Mouse (Mus musculus) NIH3T3 (cell line): ENCODE results near the gene Ric1.

Experiments
- DNase-seq: peaks from one replicate; pipeline ENCODE4 v3.0.0-alpha.2; 2012; ENCODE audit warnings: low read depth

The Ric1 gene

DNA sequence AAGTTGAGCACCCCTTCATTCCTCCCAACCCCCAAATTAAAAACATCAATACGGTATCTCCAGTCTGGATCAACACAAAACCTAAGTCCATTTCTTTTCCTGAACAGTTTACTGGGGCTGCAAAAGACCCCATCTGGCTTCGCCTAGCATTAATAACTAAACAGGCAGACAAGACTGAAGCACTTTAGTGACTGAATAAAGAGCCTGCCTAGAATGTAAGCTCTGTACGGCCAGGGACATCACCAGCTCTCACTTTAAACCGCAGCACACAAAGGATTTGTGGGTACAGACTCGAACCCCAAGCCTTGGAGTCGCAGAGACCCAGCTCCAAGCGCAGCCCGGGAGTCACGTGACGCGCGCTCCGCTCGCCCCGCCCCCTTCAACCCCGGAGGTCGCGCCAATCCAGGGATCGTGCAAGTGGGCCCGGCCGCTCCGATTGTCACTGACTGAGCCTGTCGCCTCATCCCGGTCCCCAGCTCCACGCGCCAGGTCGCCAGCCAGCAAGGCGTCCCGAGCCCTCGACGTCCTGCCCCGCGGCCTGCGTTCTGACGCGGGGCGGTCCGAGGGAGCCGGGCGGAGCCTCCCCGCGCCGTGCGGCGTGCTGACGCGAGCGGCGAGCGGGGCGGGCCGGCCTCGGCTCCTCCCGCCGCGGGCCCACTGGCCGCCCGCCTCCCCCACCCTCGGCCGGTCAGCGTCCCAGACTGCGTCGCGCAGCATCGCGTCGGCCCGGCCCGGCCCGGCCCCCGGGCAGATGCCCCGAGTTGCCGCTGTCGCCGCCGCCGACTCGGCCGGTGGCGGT, at the start of gene Ric1:
Gene Ric1 (plus strand): TSS at position 646 of the 799 bp plus-strand sequence.
- peak; percentile 96 for DNase-seq

DNA sequence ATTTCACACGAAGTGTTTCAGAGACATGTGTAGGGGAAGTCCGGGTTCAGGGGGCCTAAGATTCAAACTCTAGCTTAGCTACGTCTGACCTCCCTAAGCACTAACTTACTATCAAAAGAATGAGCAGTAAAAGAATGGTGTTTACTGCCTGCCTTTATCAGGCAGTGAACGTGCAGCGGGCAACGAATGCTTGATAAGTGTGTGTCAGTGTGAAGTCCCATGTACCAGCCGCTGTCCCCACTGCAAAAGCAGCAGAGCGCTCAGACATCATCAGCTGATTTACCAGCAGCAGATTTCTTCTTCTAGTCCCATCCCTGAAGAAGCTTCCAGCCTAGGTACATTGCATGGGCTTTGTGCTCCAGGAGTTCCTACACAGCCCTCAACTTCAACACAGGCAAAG, 49.7 kb upstream of the Ric1 start:
- no peak for DNase-seq

DNA sequence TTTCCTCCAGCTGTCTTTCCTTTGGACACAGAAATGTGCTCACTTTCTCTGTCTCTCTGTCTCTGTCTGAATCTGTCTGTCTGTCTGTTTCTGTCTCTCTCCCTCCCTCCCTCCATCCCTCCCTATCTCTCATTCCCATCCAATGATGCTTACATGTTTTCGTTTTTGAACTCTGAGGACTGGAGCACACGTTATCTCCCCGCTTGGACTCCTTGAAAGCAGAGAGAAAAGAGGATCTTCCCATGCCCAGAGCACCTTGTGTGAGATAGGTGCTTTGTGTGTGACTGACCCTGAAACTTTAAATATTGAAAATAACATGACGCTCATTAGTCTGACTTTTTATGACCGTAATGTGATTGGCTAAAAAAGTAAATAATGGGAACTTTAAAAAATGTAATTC, 49.1 kb upstream of the Ric1 start:
- DNase-seq = no peak

DNA sequence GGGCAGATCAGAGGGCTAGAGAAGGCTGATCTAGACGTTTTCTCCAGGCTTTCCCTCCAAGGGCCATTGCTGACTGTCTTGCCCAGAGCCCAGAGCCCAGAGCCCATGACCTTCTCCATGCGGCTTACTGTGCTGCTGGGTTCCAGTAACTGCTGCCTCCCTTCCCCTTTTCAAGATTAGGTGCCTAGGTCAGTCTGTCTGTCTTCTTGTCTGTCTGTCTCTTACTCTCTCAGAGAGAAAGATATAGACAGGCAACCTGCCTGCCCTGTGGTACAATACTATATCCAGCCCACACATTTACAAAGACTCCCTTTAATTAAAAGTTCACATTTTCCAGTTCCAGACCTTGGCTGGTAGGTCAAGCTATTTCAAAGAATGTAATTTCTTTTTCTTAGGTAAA, 47.3 kb upstream of the Ric1 start:
- DNase-seq = no peak

DNA sequence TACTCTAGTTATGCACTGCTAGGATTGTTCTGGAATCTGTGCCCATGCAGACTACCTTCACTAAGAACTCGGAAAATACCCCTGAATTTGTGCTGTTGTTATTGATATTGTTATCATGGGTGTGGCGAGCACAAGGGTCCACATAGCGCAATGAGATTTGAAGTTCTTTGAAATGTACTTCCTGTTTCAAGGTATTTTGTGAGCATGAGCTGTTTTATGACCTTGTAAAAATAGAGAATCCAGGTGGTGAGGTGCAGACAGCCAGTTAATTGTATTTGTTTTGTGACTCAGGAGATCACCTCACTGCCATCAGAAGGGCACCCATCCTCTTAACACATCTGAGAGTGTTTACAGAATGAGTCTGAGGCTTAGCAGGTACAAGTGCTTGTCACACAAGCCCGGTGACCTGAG, 46.9 kb upstream of the Ric1 start:
- no peak for DNase-seq

DNA sequence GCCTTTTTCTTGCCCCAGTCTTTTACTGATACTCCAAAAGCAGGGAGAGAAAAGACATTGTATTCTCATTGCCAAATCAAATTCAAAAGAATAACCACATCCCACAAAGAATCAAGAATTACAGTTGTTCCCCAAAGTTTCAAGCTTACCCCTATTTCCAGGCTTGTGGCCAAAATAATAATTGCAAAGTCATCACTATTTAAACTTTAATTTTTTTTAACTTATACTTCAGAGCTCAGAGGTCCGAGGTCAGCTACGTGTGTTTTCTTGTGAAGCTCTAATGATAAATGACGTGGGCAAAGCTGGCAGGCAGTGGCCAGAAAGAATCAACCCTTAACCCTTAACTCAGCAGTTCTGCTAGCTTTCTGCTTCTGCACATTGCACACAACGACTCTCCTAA, 43.5 kb upstream of the Ric1 start:
- DNase-seq = no peak

DNA sequence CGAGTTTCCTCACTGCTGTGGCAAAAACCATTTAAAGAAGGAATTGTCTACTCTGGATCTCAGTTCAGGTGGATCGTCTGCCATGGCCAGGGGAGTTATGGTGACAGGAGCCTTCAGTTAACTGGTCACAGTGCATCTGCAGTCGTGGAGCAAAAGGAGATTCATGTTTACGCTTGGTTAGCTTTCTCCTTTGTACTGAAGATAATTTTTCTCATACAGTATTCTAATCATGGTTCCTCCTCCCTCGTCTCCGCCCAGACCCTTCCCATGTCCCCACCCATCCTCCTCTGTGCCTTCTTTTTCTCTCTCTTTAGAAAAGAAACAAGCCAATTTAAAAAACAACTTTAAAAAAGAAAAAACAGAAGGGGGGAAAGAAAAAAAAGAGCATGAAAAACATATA, 40.5 kb upstream of the Ric1 start:
- no peak for DNase-seq

DNA sequence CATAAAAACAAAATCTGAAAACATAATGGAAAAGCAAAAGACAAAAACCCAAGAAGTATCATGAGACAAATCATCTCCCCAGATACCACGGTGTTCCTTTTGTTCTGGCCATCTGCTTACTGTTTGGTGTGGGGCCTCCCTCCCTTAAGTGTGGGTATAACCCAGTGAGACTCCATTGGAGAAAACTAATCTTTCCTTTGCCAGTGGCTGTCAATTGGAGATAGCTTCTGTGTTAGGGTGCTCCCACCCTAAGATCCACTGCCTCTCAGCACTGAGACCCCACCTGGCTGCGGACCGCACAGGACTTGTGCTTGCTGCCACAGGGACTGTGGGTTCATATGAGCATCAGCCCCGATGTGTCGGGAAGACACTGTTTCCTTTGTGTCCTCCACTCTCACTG, 39.9 kb upstream of the Ric1 start:
- DNase-seq = no peak

DNA sequence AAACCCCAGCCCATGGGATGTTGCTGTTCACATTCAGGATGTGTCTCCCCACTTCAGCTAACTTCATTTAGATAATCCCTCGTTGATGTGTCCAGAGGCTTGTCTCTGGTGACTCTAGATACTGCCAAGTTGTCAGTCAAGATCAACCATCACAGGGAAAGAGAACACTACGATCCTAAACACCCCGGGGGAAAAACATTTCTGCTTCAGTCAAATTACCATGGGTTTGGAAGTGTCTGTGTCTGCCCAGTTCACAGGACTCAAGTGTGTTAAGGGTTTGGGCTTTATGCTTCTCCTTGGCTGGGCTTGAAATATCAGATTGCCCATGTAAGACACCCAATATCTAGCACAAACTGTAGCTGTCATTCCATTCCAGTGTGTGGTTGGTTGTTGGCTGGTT, 39.4 kb upstream of the Ric1 start:
- no peak for DNase-seq

DNA sequence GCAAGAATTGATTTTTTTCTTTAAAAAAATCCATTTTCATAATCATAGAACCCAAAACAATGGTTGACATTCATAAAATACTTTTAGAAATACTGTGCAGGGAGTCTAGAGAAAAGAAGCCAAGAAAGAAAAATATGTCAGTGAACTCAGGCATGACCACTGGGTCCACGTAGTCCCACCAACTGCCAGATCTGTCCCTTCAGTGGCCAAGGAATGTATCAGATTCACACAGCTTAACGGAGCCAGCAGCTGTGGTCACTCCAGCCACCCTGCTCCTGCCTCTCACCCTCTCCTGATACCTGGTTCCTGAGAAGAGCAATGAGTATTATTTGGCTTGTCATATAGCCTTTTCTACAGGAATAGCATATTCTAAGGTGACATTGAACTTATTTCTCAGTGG, 38.7 kb upstream of the Ric1 start:
- no peak for DNase-seq

DNA sequence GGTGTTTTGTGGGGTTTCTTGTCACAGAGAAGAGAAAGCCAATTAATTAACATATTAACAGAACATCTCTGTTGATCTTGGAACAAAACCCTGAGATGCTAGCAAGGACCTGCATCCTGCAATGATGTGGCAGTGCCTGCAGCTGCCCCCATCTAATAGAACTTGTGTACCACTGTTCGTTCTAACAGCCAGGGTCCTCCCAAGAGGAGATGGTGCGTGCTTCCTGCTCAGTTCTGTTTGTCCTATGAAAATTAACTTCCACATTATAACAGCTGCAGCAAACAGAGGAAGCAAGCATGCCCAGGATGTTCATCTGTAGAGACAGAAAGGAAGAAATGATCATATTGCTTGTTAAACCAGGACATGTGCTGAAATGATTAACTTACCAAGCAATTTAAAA, 37.5 kb upstream of the Ric1 start:
- no peak for DNase-seq

DNA sequence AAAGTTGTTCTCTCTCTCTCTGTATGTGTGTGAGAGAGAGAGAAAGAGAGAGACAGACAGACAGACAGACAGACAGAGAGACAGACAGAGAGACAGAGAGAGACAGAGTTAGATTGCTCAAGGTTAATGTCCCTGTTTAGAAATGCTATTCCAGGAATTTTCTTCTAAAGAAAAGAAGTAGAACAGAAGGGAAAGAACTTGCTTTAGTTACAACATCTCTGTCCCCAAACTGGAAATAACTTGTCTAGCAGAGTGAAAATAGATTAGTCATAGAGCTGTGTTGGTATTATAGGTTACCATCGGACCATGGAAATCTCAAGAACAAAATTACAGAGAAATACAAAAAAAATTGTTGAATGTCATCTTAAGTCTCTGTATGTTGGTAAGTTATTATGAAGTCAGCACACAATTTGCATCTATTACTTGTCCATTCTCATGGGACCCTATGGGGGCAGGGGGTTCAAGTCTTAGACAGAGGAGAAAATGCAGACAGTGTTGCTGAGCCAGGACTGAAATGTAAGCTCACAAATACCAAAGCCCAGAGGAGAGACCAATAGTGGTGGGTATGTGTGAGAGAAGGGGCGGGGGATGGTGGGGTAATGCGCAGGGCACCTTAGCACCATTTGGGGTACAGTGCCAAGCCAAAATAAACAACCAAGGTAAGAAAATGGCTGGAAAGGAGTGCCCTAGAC, 36.7 kb upstream of the Ric1 start:
- DNase-seq = no peak

DNA sequence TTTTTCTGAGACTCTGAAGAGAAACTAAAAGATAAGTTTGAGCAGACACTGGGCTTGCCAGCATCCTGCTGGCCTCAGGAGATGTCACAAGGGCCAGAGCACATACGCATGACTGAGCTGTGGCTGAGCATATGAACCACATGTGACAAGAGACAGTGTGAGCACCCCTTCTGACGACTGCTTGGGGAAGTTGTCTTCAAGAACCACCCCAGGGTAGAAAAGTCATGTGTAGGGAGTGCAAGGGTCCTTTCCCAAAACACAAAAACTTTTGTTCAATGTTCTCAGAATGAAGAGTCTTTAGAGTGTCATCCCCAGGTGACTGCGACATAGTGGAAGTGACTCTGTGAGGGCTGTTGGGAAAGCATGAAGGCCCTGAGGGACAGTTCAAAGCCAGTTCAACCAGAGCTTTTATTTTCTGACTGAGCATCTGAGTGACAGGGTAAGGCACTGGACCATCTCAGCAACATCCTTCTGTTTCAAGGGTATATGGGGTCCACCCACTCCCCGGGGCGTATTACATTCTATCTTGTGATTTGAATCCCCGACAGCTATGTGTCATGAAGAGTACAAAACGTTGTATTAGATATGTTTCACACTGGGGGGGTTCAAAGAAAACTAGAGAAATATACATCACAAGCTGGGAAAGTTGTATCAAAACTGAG, 35.4 kb upstream of the Ric1 start:
- DNase-seq = no peak

DNA sequence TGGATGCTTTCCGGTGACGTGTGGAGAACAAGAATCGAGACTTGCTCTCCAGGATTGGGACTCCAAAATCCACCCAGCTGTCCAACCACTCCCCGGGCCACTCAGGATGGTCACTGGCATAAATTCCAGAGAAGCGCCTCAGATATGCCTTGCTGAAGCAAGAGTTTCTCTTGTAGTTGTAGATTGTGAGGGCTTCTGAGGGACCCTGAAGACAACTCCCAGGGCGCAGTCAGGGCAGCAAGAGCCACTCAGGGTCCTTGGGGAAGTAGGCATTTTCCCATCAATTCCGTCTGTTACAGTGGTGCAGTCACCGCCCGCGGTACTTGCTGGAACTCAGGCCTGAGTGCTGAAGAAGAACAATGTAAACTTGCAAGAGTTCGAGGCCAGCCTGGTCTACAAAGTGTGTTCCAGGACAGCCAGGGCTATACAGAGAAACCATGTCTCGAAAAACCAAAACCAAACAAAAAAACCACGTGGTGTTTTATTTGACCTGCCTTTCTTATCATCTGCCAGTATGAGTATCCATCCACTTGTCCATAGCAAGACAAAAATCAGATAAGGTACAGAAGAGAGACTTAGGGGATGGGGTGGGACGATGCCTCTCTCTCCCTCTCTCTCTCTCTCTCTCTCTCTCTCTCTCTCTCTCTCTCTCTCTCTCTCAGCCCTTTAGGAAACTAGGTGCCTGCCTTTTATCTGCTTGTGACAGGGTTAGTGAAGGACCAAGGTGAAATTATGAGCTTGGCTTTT, 34.6 kb upstream of the Ric1 start:
- no peak for DNase-seq

DNA sequence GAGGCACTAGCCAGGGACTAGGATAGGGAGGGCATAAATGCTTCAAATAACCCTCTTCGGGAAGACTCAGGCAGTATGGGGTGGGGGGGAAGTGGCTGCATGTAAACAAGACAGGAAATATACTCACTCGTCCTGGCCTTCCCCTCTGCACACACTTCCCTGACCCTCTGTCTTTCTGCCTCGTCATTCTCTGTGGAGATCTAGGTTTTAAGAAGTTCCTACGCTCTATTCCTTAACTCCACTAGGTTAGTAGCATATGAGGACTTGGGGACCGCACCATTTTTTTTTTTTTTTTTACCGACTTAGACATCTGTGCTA, 34.0 kb upstream of the Ric1 start:
- no peak for DNase-seq

DNA sequence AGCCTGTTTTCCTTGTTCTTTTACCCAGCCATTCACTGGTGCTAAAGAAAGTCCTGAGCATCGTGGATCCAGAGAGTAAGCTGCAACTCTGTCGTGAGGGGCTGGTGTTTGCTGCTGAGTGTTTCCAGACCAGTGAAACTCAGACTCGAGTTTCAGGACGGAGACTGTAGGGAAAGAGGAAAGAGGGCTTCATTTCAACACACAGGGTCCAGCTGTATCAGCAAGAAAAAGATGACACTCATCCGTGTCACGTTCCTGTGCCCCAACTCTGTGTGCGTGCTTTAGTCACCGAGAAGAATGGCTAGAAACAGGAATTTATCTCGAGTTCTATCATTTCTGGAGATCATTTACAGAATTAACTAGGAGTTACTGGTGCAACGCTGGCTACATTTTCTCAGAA, 33.7 kb upstream of the Ric1 start:
- no peak for DNase-seq

DNA sequence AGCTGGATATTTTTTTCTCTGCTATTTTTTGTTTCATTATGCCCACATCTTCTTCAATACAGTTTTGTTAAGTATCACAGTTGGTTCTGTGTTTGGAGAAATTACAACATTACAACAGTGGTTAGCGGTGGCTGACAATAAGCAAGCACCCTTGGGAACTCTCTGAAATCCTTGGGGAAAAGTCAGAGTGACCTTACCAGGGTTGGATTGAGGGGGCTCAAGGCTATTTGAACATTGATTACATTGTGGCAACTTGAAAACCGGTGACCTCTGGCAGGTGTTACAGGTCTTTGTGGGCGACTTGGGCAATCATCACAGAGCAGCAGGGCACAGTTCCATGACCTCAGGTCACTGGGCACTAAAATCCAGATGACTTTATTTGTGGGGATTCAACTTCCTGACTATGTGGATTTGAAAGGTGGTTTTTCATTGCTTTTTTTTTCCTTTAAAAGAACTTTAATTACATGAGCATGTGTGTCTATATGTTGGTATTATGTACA, 32.2 kb upstream of the Ric1 start:
- DNase-seq = no peak

DNA sequence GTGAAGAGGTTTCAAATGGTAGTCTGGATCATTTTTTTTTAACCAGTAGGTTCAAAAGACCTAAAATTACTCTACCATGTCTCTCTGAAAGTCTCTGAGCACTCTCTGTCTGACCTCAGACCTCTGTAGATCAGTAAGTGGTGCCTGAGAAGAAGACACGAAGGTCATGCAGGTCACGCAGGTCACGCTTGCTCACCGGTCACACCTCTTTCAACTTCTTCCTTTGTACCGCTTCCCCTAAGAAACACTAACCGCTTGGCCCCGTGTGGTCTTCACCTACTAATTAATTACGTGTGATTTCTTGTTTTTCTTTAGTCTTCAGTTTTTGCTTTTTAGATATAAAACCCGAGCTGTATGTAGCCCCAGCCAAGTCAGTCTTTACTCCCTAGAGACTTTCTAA, 30.6 kb upstream of the Ric1 start:
- no peak for DNase-seq

DNA sequence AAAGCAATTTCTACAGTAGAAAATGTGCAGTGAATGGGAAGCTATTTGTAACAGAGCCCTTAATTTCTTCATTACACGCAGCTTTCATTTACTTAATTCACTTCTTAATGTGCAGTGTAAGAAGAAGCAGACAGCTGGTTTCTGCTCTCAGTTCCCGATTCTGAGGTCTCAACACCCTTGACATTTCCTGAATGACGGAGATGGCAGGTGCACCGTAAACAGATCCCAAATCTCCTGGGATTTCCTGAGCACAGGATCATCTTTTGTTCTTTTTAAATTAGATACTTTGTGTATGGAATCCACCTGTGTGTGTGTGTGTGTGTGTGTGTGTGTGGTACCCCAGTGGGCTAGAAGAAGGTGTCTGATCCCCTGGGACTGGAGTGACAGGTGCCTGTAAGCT, 27.6 kb upstream of the Ric1 start:
- DNase-seq = no peak

DNA sequence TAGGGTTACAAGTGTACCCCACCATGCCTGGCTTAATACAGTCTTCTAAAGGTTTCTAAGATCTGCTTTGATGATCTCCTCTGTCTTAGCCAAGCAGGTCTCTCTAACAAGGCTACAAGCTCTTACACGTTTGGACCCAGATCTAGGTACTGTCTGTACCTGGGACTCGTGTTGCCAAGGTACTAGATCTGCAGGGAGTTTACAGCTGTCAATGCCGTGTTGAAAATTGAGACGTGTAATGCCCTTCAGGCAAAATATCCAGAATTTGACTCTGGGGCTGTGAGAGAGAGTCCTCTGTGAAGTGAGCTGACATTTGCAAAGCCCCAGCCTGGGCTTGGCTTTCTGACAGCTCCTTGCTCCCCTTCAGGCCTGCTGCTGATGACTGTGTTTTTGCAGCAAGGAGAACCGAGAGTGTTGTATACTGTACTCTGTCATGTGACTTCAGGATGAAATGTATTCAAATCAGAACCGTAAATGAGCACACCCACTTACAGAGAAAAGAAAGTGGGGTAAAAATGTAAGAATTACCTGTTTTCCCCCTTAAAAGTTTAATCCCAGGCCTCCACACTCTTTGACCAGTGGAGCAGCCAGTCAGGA, 26.0 kb upstream of the Ric1 start:
- DNase-seq = peak; percentile 20

DNA sequence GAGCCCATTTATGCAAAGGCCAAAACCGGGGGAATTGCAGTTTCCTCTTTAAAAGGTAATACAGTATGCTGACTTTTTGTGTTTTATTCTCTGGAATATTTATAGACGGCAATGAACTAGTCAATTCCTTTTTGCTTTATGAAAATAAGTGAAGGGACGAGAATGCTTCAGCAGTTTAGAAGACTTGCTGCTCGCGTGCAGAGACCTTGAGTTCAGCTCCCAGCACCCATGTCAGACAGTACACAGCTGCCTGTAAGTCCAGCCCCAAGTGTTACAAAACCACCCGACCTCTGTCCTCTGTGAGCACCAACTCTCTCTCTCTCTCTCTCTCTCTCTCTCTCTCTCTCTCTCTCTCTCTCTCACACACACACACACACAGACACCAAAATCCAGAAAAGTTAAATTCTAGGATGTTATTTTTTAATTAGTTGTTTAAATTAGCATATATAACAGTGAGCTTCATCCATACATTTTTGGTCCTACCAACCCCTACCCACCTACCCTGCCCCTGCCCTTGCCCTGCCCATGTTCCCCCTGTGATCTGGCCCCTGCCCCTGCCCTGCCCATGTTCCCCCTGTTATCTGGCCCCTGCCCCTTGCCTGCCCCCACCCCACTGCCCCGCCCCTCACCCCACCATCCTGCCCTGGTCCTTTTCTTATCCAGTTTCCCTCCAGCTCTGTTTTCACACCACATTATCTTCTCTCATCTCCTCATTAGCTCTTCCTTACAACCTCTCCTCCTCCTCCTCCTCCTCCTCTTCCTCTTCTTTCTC, 25.1 kb upstream of the Ric1 start:
- DNase-seq = no peak
